Mouse (Mus musculus) cerebellum, adult 2 months (tissue): Measurements from ENCODE around the gene Furin.

Source experiments
- CTCF ChIP-seq: fragments of 200-500 bp; IDR thresholded peaks from 2 replicates; pipeline ENCODE4 v1.5.1; 2011; ENCODE audit warnings: low read depth, mild to moderate bottlenecking, control low read depth, low read length, moderate library complexity, borderline replicate concordance; ENCODE audit not compliant: insufficient read depth
- POLR2A ChIP-seq: fragments of 200-500 bp; IDR thresholded peaks from 2 replicates; pipeline ENCODE4 v1.6.1; 2011; ENCODE audit warnings: low read length, control low read depth, borderline replicate concordance; ENCODE audit not compliant: insufficient read depth

- TF ChIP-seq POLR2A (no peak), CTCF (no peak)
These were observed 6.4 kb downstream of the Furin start for GRCm38 (mm10) chr7:80398654-80399444.
